ENCODE assay signal across 30 mouse cellular contexts in the genomic region with DNA sequence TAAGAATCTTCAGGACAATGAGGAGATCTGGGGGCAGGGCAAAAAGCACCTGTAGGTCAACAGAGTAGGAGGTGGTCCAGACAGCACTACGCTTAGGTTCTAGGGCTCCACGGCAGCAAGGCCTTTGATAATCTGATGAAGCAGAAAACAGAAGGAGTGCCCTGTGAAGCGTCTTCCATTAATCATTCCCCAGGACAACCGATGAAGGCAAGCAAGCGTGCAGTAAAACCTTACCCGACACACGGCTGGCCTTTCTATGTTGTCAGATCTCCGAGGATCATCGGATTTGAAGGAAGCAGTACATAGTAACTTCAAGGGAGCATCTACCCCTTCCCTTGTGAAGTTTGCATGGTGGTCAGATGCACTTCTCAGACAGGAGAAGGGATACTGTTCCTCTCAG. TPM values are rescaled to one million over a fixed set of nuclear protein-coding genes. Genes with fewer than 3 reads are reported as not detected.
A peak's percentile ranks its signal among the peaks of the same experiment; 100 is the strongest.
DNase-seq lines count a peak whose midpoint lies in the region; ATAC-seq and TF ChIP-seq lines count a peak whose summit lies in the region.
"Had no signal": no experiment of that assay in that cellular context is flagged by ENCODE, and none has a peak within 500 bp of the region (broad histone marks: within the 10 kb centered on the region; RNA-seq: fewer than 3 reads in every experiment).

No protein-coding gene starts in this region.

- peak; percentile 76; the same call in 1 of the 2 replicates for ATAC-seq in kidney, embryonic 14.5 days (ENCODE audit: low FRiP score, low TSS enrichment)
- ATAC-seq in forebrain, embryonic 15.5 days (replicated peaks): no peak
- ATAC-seq: midbrain, embryonic 16.5 days; Patski had no signal

- TF ChIP-seq EP300 in heart, adult 2 months (IDR thresholded peaks at IDR 0.05; ENCODE audit: insufficient read depth, low read depth, low read length): no peak

- no peaks in the 10 kb centered on the region for H3K79me2 ChIP-seq in heart, adult 2 months (replicated peaks; ENCODE audit: control insufficient read depth, insufficient read depth, low read length)

- no peaks in the 10 kb centered on the region for H3K36me3 ChIP-seq in heart, adult 2 months (ENCODE audit: control insufficient read depth, insufficient read depth, low read length)
- no peaks in the 10 kb centered on the region for H3K36me3 ChIP-seq in kidney, embryonic 14.5 days (ENCODE audit: control insufficient read depth, insufficient read depth, low read length)
- no peaks in the 10 kb centered on the region for H3K36me3 ChIP-seq in forebrain, embryonic 15.5 days
- H3K36me3 ChIP-seq: embryonic facial prominence, embryonic 10.5 days; embryonic facial prominence, embryonic 15.5 days; forebrain, embryonic 12.5 days; heart, embryonic 10.5 days; limb, embryonic 12.5 days; liver, embryonic 15.5 days; neural tube, embryonic 13.5 days had no signal

- peak; percentile 66 for DNase-seq in heart, adult 11 months
- no peak for DNase-seq in heart, adult 2 months
- no peak for DNase-seq in kidney, adult 11 months
- peak; percentile 12 to 41 for DNase-seq in kidney, postnatal 36 days
- no peak for DNase-seq in left cerebral cortex, postnatal 14 days (ENCODE audit: low spot score in 2 of 2)
- DNase-seq: adrenal gland, postnatal 10 days; cerebellum, adult 8-10 months; cerebellum, postnatal 36 days; gastrocnemius, postnatal 10 days; heart, postnatal 36 days; layer of hippocampus, adult 9-11 months; lung, embryonic 14.5 days; lung, postnatal 14 days; right cerebral cortex, postnatal 14 days; thymus, postnatal 4 days had no signal

- H3K9ac ChIP-seq in heart, adult 2 months (ENCODE audit: low read depth, low read length): no peak overlapping the region
- H3K9ac ChIP-seq in kidney, embryonic 14.5 days (ENCODE audit: low read depth, low read length): no peak overlapping the region
- H3K9ac ChIP-seq in forebrain, embryonic 15.5 days (replicated peaks): no peak overlapping the region
- H3K9ac ChIP-seq: embryonic facial prominence, embryonic 15.5 days; forebrain, embryonic 12.5 days; hindbrain, embryonic 14.5 days; limb, embryonic 12.5 days; liver, embryonic 15.5 days; lung, embryonic 14.5 days; neural tube, embryonic 13.5 days had no signal

- TF ChIP-seq POLR2A in heart, adult 2 months (IDR thresholded peaks at IDR 0.05; ENCODE audit: insufficient read depth, low read depth, low read length): no peak

- H3K9me3 ChIP-seq in kidney, embryonic 14.5 days (ENCODE audit: control insufficient read depth, low read length): no peaks in the 10 kb centered on the region
- no peaks in the 10 kb centered on the region for H3K9me3 ChIP-seq in forebrain, embryonic 15.5 days
- H3K9me3 ChIP-seq: embryonic facial prominence, embryonic 15.5 days; forebrain, embryonic 12.5 days; heart, embryonic 10.5 days; liver, embryonic 15.5 days had no signal

- 81% methylated on average over 9 of the region's 9 CpGs for WGBS in heart, adult 2 months
- 16% methylated on average over 9 of the region's 9 CpGs for WGBS in kidney, embryonic 14.5 days
- 78% methylated on average over 9 of the region's 9 CpGs for WGBS in forebrain, embryonic 15.5 days

- intact Hi-C loops in heart, adult 2 months (cut with DNase I): no loop called here
- intact Hi-C loops in left cerebral cortex, postnatal 14 days (cut with DNase I): no loop called here

- no peak overlapping the region for H3K4me2 ChIP-seq in kidney, embryonic 14.5 days (replicated peaks; ENCODE audit: low read depth, low read length)
- no peak overlapping the region for H3K4me2 ChIP-seq in forebrain, embryonic 15.5 days (replicated peaks)
- H3K4me2 ChIP-seq: embryonic facial prominence, embryonic 15.5 days; forebrain, embryonic 12.5 days; hindbrain, embryonic 14.5 days; limb, embryonic 12.5 days; liver, embryonic 15.5 days; lung, embryonic 14.5 days; midbrain, embryonic 11.5 days; neural tube, embryonic 13.5 days had no signal

- no peak overlapping the region for H3K4me3 ChIP-seq in heart, adult 2 months
- H3K4me3 ChIP-seq in kidney, embryonic 14.5 days (ENCODE audit: low read length): no peak overlapping the region
- H3K4me3 ChIP-seq in forebrain, embryonic 15.5 days: no peak overlapping the region
- H3K4me3 ChIP-seq: embryonic facial prominence, embryonic 10.5 days; embryonic facial prominence, embryonic 15.5 days; forebrain, embryonic 12.5 days; heart, embryonic 10.5 days; limb, embryonic 12.5 days; liver, embryonic 15.5 days; neural tube, embryonic 13.5 days had no signal

- TF ChIP-seq CTCF in heart, adult 2 months (IDR thresholded peaks at IDR 0.05): no peak

- no peaks in the 10 kb centered on the region for H3K27me3 ChIP-seq in heart, adult 2 months (ENCODE audit: control insufficient read depth, insufficient read depth, low read length)
- no peaks in the 10 kb centered on the region for H3K27me3 ChIP-seq in kidney, embryonic 14.5 days (ENCODE audit: control insufficient read depth, insufficient read depth, low read length)
- no peaks in the 10 kb centered on the region for H3K27me3 ChIP-seq in forebrain, embryonic 15.5 days
- H3K27me3 ChIP-seq: embryonic facial prominence, embryonic 15.5 days; forebrain, embryonic 12.5 days; limb, embryonic 12.5 days; liver, embryonic 15.5 days; neural tube, embryonic 13.5 days; Patski had no signal

- no peaks in the 10 kb centered on the region for H3K4me1 ChIP-seq in heart, adult 2 months (ENCODE audit: control insufficient read depth, insufficient read depth, low read length)
- peaks cover 6% of the 10 kb centered on the region; the same call in 1 of the 2 replicates for H3K4me1 ChIP-seq in kidney, embryonic 14.5 days (ENCODE audit: control insufficient read depth, insufficient read depth, low read length)
- H3K4me1 ChIP-seq in forebrain, embryonic 15.5 days: no peaks in the 10 kb centered on the region
- H3K4me1 ChIP-seq: embryonic facial prominence, embryonic 10.5 days; embryonic facial prominence, embryonic 15.5 days; forebrain, embryonic 12.5 days; heart, embryonic 10.5 days; limb, embryonic 12.5 days; liver, embryonic 15.5 days; neural tube, embryonic 13.5 days had no signal

- H3K27ac ChIP-seq in heart, adult 2 months: no peak overlapping the region
- H3K27ac ChIP-seq in kidney, embryonic 14.5 days (ENCODE audit: low read depth, low read length): no peak overlapping the region
- H3K27ac ChIP-seq in forebrain, embryonic 15.5 days (replicated peaks): no peak overlapping the region
- H3K27ac ChIP-seq: embryonic facial prominence, embryonic 10.5 days; embryonic facial prominence, embryonic 15.5 days; forebrain, embryonic 12.5 days; heart, embryonic 10.5 days; hindbrain, embryonic 14.5 days; limb, embryonic 12.5 days; liver, embryonic 15.5 days; neural tube, embryonic 13.5 days had no signal

RNA-seq across cellular contexts. Expression of gene Bmp3, which starts 46.3 kb away (rescaled TPM):
- under 1 TPM; 0.43 to 0.57 TPM for total RNA-seq in heart, adult 2 months (2021)
- 0.88 and 0.90 TPM in 2 replicates for polyA plus RNA-seq in heart, adult 2 months (2012; rRNA removed)
- polyA plus RNA-seq in kidney, embryonic 14.5 days (2014; fragmentation: Nextera tagmentation; extraction: Ambion mirVana): 5.6 and 12.9 TPM in 2 replicates
- 10 to 100 TPM; 11.8 to 14.6 TPM for total RNA-seq in left cerebral cortex, postnatal 14 days (2021)
- polyA plus RNA-seq in forebrain, embryonic 15.5 days (2015; fragmentation: Nextera tagmentation; extraction: Ambion mirVana): 1.6 and 2.0 TPM in 2 replicates
- total RNA-seq: MEL had no signal
- polyA plus RNA-seq: testis, adult 2 months had no signal

Comparison
In these comparisons a context has a peak if more than half of its experiments do, and no peak if none do; other contexts are left out.
1. DNase-seq: peak in heart, adult 11 months (single experiment) and kidney, postnatal 36 days (2 of 2); none in heart, adult 2 months (0 of 2), kidney, adult 11 months (single experiment) and left cerebral cortex, postnatal 14 days (0 of 2).